23 mouse cellular contexts compared by ENCODE assay signal in the genomic region with DNA sequence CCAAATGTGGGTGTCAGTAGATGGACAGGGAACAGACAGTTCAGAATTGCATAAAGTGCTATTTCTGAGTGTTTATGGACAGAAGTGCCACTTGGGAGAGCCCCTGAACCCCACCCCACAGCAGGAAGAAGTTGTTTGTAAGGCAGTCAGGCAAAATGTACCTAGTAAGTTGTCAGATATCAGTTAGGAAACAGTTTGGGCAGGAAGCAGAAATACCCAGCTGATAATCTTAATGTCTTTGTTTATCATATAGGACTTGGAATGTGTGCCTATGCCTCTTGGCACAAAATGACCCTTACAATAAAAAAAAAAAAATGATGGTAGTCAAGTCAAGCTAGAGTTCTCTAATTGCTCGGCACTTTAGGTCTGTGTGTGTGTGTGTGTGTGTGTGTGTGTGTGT.
"Had no signal": no experiment of that assay in that cellular context is flagged by ENCODE, and none has a peak within 500 bp of the region (broad histone marks: within the 10 kb centered on the region; RNA-seq: fewer than 3 reads in every experiment).

No protein-coding gene starts in this region.

- H3K27ac ChIP-seq: gastrocnemius, adult 2 months; heart, embryonic 10.5 days; hindbrain, embryonic 10.5 days; hindbrain, embryonic 12.5 days; hindbrain, embryonic 14.5 days; intestine, embryonic 15.5 days; kidney, postnatal 0 days; left cerebral cortex, adult 2 months; limb, embryonic 10.5 days; limb, embryonic 12.5 days had no signal

- H3K4me3 ChIP-seq: gastrocnemius, adult 2 months; heart, embryonic 10.5 days; heart, embryonic 12.5 days; hindbrain, embryonic 10.5 days; hindbrain, embryonic 12.5 days; intestine, embryonic 15.5 days; left cerebral cortex, adult 2 months; limb, embryonic 10.5 days; limb, embryonic 12.5 days had no signal

- H3K9ac ChIP-seq: heart, embryonic 12.5 days; hindbrain, embryonic 12.5 days; hindbrain, embryonic 14.5 days; intestine, embryonic 15.5 days; limb, embryonic 12.5 days had no signal

- H3K4me1 ChIP-seq: heart, embryonic 12.5 days; hindbrain, embryonic 10.5 days; intestine, embryonic 15.5 days; limb, embryonic 12.5 days had no signal

- DNase-seq: gastrocnemius, adult 2 months; gastrocnemius, postnatal 10 days; gastrocnemius, postnatal 25 days; heart, adult 18-20 months; heart, postnatal 10 days; heart, postnatal 4 days; kidney, adult 18-20 months; kidney, adult 8-10 months; kidney, postnatal 14 days; kidney, postnatal 36 days had no signal

- ATAC-seq: hindbrain, embryonic 16.5 days; inflammation-experienced regulatory T-cells, adult 6 months; intestine, embryonic 15.5 days; intestine, postnatal 0 days had no signal

- H3K4me2 ChIP-seq: heart, embryonic 12.5 days; hindbrain, embryonic 12.5 days; hindbrain, embryonic 14.5 days; intestine, embryonic 15.5 days; limb, embryonic 12.5 days had no signal

- H3K27me3 ChIP-seq: heart, embryonic 12.5 days; hindbrain, embryonic 12.5 days; intestine, embryonic 15.5 days had no signal

- H3K9me3 ChIP-seq: heart, embryonic 10.5 days; hindbrain, embryonic 10.5 days; hindbrain, embryonic 12.5 days; intestine, embryonic 15.5 days; limb, embryonic 10.5 days had no signal

- H3K36me3 ChIP-seq: heart, embryonic 10.5 days; heart, embryonic 12.5 days; hindbrain, embryonic 10.5 days; hindbrain, embryonic 12.5 days; intestine, embryonic 15.5 days; limb, embryonic 10.5 days; limb, embryonic 12.5 days had no signal
